Mouse (Mus musculus) G1E (cell line): Measurements from ENCODE around the gene Prcd.

ENCODE experiments used
- CTCF ChIP-seq: IDR thresholded peaks from 2 replicates; pipeline ENCODE4 v1.5.1; 2012; ENCODE audit warnings: low read depth, low read length, inconsistent platforms, mixed read lengths
- POLR2AphosphoS5 ChIP-seq: IDR thresholded peaks from 2 replicates; pipeline ENCODE4 v1.6.1; 2012; ENCODE audit warnings: low read depth, low read length, inconsistent platforms; ENCODE audit not compliant: insufficient replicate concordance

DNA sequence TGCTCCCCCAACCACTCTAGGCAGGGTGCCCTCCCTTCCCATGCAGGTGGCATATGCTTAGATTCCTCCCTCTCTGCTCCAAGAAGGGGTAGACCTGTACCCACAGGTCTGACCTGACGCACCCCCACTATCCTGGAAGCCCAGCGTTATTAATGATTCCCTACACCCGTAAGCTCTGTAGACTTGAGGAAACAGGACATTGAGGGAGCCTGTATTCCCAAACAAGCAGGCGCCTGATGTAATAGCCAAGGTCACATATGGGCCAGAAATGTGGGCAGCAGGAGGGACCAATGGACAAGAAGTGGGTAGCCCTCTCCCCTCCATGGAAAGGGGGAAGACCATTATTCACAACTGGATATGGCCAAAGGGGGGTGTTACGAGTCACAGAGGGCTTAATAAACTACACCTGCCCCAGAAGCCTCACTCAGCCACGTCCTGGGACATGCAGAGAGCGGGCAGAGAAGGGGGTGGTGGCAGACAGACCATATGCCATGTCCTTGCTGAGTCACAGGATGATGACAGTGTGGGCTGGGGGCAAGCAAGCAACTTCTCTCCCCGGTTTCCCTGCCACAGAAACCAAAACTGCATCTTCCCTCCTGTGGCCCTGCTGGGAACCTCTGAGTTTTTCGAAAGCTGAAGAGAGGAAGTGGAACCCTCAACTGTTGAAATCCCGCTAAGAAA lies 36.8 kb upstream of the Prcd start:
- no peak for TF ChIP-seq CTCF
- TF ChIP-seq POLR2AphosphoS5 = no peak
